Comparison of ENCODE assay signal across 11 mouse cellular contexts in the genomic region with DNA sequence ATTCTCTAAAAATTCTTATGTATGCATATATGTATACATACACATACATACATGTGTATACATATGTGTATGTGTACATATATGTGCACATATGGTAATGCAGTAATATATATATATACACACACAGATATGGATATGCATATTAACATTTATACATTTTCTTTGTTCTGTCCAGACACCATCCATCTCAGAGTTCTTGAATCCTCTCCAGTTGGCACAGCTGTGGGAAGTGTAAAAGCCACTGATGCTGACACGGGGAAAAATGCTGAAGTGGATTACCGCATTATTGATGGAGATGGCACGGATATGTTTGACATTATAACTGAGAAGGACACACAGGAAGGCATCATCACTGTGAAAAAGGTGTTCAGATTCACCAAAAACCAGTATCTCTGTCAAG.
"Had no signal": no experiment of that assay in that cellular context is flagged by ENCODE, and none has a peak within 500 bp of the region (broad histone marks: within the 10 kb centered on the region; RNA-seq: fewer than 3 reads in every experiment).

No protein-coding gene starts in this region.

- H3K4me2 ChIP-seq: limb, embryonic 13.5 days; midbrain, embryonic 13.5 days had no signal

- H3K36me3 ChIP-seq: limb, embryonic 13.5 days; midbrain, embryonic 13.5 days had no signal

- H3K27ac ChIP-seq: layer of hippocampus, adult 2 months; limb, embryonic 13.5 days; liver, embryonic 14.5 days; midbrain, embryonic 13.5 days; stomach, postnatal 0 days had no signal

- H3K9ac ChIP-seq: limb, embryonic 13.5 days; liver, embryonic 14.5 days; midbrain, embryonic 13.5 days had no signal

- H3K9me3 ChIP-seq: limb, embryonic 13.5 days; midbrain, embryonic 13.5 days had no signal

- H3K4me3 ChIP-seq: layer of hippocampus, adult 2 months; limb, embryonic 13.5 days; midbrain, embryonic 13.5 days; myocyte had no signal

- H3K27me3 ChIP-seq: limb, embryonic 13.5 days; midbrain, embryonic 13.5 days had no signal

- DNase-seq: kidney, adult 8-10 months; kidney, postnatal 25 days; left cerebral cortex, postnatal 4 days; lung, adult 18-20 months; thymus, postnatal 4 days had no signal

- H3K4me1 ChIP-seq: limb, embryonic 13.5 days; midbrain, embryonic 13.5 days had no signal

- ATAC-seq: midbrain, embryonic 13.5 days had no signal
